Mouse (Mus musculus) E14TG2a.4 (cell line): Measurements from ENCODE around the gene Trp73.

ENCODE experiments used
- CTCF ChIP-seq: conservative IDR thresholded peaks from 2 replicates; pipeline ENCODE4 v1.5.1; 2014; ENCODE audit warnings: low read length
- NANOG ChIP-seq: IDR thresholded peaks from 2 replicates; pipeline ENCODE4 v1.6.1; 2014; ENCODE audit warnings: borderline replicate concordance, low read length, mixed read lengths
- POU5F1 ChIP-seq: IDR thresholded peaks from 2 replicates; pipeline ENCODE4 v1.6.1; 2014; ENCODE audit warnings: low read length, borderline replicate concordance

DNA sequence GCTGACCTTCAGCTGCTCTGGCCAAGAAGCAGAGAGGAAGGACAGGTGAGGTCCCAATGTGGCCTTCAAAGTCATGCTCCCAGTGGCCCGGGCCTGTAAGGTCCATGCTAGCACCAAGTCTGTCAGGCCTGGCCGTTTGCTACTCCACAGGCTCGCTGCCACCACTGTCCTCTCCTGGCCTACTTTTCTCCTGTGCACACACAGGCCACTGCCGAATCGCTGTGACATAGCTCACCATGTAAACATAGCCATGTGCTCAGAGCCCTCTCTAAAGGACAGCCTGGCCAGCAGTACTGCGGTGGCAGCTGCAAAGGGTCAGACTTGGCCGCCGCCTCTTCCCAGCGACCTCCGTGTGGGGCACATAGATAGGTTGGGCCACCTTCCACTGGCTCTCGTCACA lies 14.1 kb upstream of the Trp73 start:
- no peak for TF ChIP-seq NANOG
- no peak for TF ChIP-seq CTCF
- no peak for TF ChIP-seq POU5F1
